In the genomic region with DNA sequence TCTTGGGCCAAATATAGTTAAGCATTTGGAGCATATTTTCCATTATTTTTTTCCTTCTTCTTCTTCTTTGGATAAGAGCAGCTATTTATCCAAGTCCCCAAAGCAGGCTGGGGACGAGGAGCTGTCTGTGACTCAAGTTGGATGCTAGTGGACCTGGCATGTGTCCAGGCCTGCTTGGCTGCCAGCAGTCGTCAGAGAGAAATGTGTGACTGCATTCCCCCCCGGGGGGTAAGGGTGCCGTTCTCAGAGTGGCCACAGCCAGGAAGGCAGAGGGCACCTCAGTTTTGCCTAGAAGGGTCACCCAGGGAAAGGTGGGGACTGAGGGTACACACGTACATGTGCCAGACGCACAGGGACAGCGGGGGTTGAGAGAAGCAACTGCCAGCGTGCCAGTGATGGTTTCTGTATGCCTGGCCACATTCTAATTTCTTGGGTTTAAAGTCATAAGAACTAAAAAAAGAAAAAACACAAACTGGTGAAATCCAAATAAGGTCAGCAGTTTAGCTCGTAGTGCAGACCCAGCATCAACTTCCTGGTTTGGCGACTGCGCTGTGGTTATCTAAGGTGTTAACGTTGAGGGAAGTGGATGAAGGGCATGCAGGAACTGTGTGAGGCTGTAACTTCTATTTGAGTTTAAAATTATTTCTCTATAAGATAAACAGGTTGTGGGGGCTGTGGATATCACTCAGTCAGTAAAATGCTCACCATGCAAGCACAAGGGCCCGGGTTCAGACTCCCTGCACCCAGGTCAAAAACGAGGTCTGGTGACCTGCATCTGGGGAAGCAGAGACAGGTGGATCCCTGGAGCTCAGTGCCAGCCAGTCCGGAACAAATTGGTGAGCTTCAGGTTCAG, we compare ENCODE assay signal across 9 mouse cellular contexts. TPM values are rescaled to one million over a fixed set of nuclear protein-coding genes. Genes with fewer than 3 reads are reported as not detected.
A peak's percentile ranks its signal among the peaks of the same experiment; 100 is the strongest.
DNase-seq lines count a peak whose midpoint lies in the region; ATAC-seq and TF ChIP-seq lines count a peak whose summit lies in the region.
"Had no signal": no experiment of that assay in that cellular context is flagged by ENCODE, and none has a peak within 500 bp of the region (broad histone marks: within the 10 kb centered on the region; RNA-seq: fewer than 3 reads in every experiment).

No protein-coding gene starts in this region.

- no peak for TF ChIP-seq POLR2A in lung, adult 2 months (IDR thresholded peaks at IDR 0.05; ENCODE audit: borderline replicate concordance, extremely low read depth, low read depth, low read length)

- 65% methylated on average over 15 of the region's 15 CpGs for WGBS in heart, embryonic 10.5 days
- 67% methylated on average over 15 of the region's 15 CpGs for whole genome bisulfite sequencing in kidney, postnatal 0 days
- WGBS in lung, adult 2 months, result 33% methylated on average over 15 of the region's 15 CpGs

- intact Hi-C loops in gastrocnemius, adult 2 months (cut with DNase I), result no loop called here

- no peaks in the 10 kb centered on the region for H3K27me3 ChIP-seq in heart, embryonic 10.5 days (ENCODE audit: insufficient read depth, poor library complexity, severe bottlenecking)
- H3K27me3 ChIP-seq in kidney, postnatal 0 days (ENCODE audit: insufficient read depth, low read length), result no peaks in the 10 kb centered on the region
- H3K27me3 ChIP-seq: CH12.LX had no signal

- no peak overlapping the region for H3K27ac ChIP-seq in heart, embryonic 10.5 days
- H3K27ac ChIP-seq in gastrocnemius, adult 2 months, result peak overlapping the region; percentile 79
- H3K27ac ChIP-seq in kidney, postnatal 0 days, result no peak overlapping the region

- no peaks in the 10 kb centered on the region for H3K9me3 ChIP-seq in heart, embryonic 10.5 days
- H3K9me3 ChIP-seq in kidney, postnatal 0 days (replicated peaks; ENCODE audit: low read length), result no peaks in the 10 kb centered on the region

- no peak for ATAC-seq in kidney, postnatal 0 days (replicated peaks; ENCODE audit: low FRiP score, low read depth)
- ATAC-seq in activated CD4-positive, CD25-positive, alpha-beta regulatory T cell, adult 4 months, result no peak

- H3K4me2 ChIP-seq in kidney, postnatal 0 days (ENCODE audit: low read length), result no peak overlapping the region

- H3K4me1 ChIP-seq in heart, embryonic 10.5 days, result 0 out of 2 replicates have a peak, but pooled peaks cover 4% of the 10 kb centered on the region
- no peaks in the 10 kb centered on the region for H3K4me1 ChIP-seq in kidney, postnatal 0 days (replicated peaks; ENCODE audit: insufficient read depth, low read length)
- H3K4me1 ChIP-seq in lung, adult 2 months (ENCODE audit: control insufficient read depth, insufficient read depth, low read length), result peaks cover 12% of the 10 kb centered on the region

- H3K9ac ChIP-seq in kidney, postnatal 0 days (ENCODE audit: low read depth, low read length), result 0 out of 2 replicates have a peak overlapping the region, but pooled peaks have one; percentile 31

- peak; percentile 99 for DNase-seq in heart, adult 11 months
- DNase-seq in heart, embryonic 10.5 days (ENCODE audit: low spot score), result no peak
- DNase-seq in adrenal gland, postnatal 36 days, result peak; percentile 92
- DNase-seq in gastrocnemius, adult 2 months, result peak; percentile 90
- DNase-seq in kidney, postnatal 0 days (ENCODE audit: low spot score), result no peak
- peak; percentile 76 for DNase-seq in lung, adult 2 months
- DNase-seq in testis, postnatal 10 days (ENCODE audit: low spot score), result peak; percentile 82

- TF ChIP-seq CTCF in gastrocnemius, adult 2 months (IDR thresholded peaks at IDR 0.05), result no peak
- TF ChIP-seq CTCF in kidney, postnatal 0 days (IDR thresholded peaks at IDR 0.05; ENCODE audit: low read depth), result no peak
- TF ChIP-seq CTCF in lung, adult 2 months (IDR thresholded peaks at IDR 0.05; ENCODE audit: insufficient read depth, low read length), result no peak

- H3K4me3 ChIP-seq in heart, embryonic 10.5 days, result no peak overlapping the region
- H3K4me3 ChIP-seq in gastrocnemius, adult 2 months, result peak overlapping the region; percentile 42
- no peak overlapping the region for H3K4me3 ChIP-seq in kidney, postnatal 0 days (replicated peaks; ENCODE audit: low read depth, low read length)
- H3K4me3 ChIP-seq in lung, adult 2 months (replicated peaks; ENCODE audit: extremely low read depth, low read depth, low read length), result no peak overlapping the region

- no peaks in the 10 kb centered on the region for H3K36me3 ChIP-seq in heart, embryonic 10.5 days
- no peaks in the 10 kb centered on the region for H3K36me3 ChIP-seq in kidney, postnatal 0 days (ENCODE audit: insufficient read depth, low read length)

RNA-seq across cellular contexts. Expression of a gene that starts 6.3 kb away (rescaled TPM):
- polyA plus RNA-seq in heart, embryonic 10.5 days (2016; fragmentation: Nextera tagmentation; extraction: Ambion mirVana), result 1.9 and 3.9 TPM in 2 replicates
- 10 to 100 TPM; 11.9 to 12.7 TPM for total RNA-seq in adrenal gland, postnatal 36 days (2021)
- total RNA-seq in gastrocnemius, adult 2 months (2021), result 1 to 10 TPM; 3.1 to 3.3 TPM
- polyA plus RNA-seq in kidney, postnatal 0 days (2015; fragmentation: Nextera tagmentation; extraction: Ambion mirVana), result 10.4 and 10.7 TPM in 2 replicates
- 74.0 and 81.4 TPM in 2 replicates for polyA plus RNA-seq in lung, adult 2 months (2012; rRNA removed)
- under 1 TPM in 1 of 2 experiments, not detected in 1; 0.19 TPM for polyA plus RNA-seq in activated CD4-positive, CD25-positive, alpha-beta regulatory T cell, adult 4 months (2017; shearing (Covaris generic))

RNA-seq across cellular contexts. Expression of a gene that starts 13.1 kb away (rescaled TPM):
- 1.4 and 2.1 TPM in 2 replicates for polyA plus RNA-seq in heart, embryonic 10.5 days (2016; fragmentation: Nextera tagmentation; extraction: Ambion mirVana)
- total RNA-seq in adrenal gland, postnatal 36 days (2021), result under 1 TPM; 0.10 to 0.26 TPM
- total RNA-seq in gastrocnemius, adult 2 months (2021), result 10 to 100 TPM in 1 of 2 experiments, 1 to 10 TPM in 1; 7.8 to 19.5 TPM
- polyA plus RNA-seq in kidney, postnatal 0 days (2015; fragmentation: Nextera tagmentation; extraction: Ambion mirVana), result 1.2 and 1.5 TPM in 2 replicates
- 1.3 and 2.0 TPM in 2 replicates for polyA plus RNA-seq in lung, adult 2 months (2012; rRNA removed)
- not detected for polyA plus RNA-seq in activated CD4-positive, CD25-positive, alpha-beta regulatory T cell, adult 4 months (2017; shearing (Covaris generic))
- total RNA-seq: CH12.LX had no signal

RNA-seq across cellular contexts. Expression of a gene that starts 18.2 kb away (rescaled TPM):
- polyA plus RNA-seq in heart, embryonic 10.5 days (2016; fragmentation: Nextera tagmentation; extraction: Ambion mirVana), result not detected in 2 replicates
- total RNA-seq in adrenal gland, postnatal 36 days (2021), result not detected
- not detected for total RNA-seq in gastrocnemius, adult 2 months (2021)
- 33.4 and 36.0 TPM in 2 replicates for polyA plus RNA-seq in kidney, postnatal 0 days (2015; fragmentation: Nextera tagmentation; extraction: Ambion mirVana)
- not detected in 2 replicates for polyA plus RNA-seq in lung, adult 2 months (2012; rRNA removed)
- polyA plus RNA-seq in activated CD4-positive, CD25-positive, alpha-beta regulatory T cell, adult 4 months (2017; shearing (Covaris generic)), result not detected
- total RNA-seq: CH12.LX had no signal

RNA-seq across cellular contexts. Expression of a gene that starts 31.0 kb away (rescaled TPM):
- polyA plus RNA-seq in heart, embryonic 10.5 days (2016; fragmentation: Nextera tagmentation; extraction: Ambion mirVana), result 14.7 and 17.3 TPM in 2 replicates
- 10 to 100 TPM; 13.4 to 14.2 TPM for total RNA-seq in adrenal gland, postnatal 36 days (2021)
- 1 to 10 TPM; 4.3 to 5.7 TPM for total RNA-seq in gastrocnemius, adult 2 months (2021)
- 19.2 and 20.6 TPM in 2 replicates for polyA plus RNA-seq in kidney, postnatal 0 days (2015; fragmentation: Nextera tagmentation; extraction: Ambion mirVana)
- 5.0 and 7.5 TPM in 2 replicates for polyA plus RNA-seq in lung, adult 2 months (2012; rRNA removed)
- 10 to 100 TPM; 23.1 to 29.6 TPM for polyA plus RNA-seq in activated CD4-positive, CD25-positive, alpha-beta regulatory T cell, adult 4 months (2017; shearing (Covaris generic))

RNA-seq across cellular contexts. Expression of a gene that starts 43.7 kb away (rescaled TPM):
- 0.27 and 0.38 TPM in 2 replicates for polyA plus RNA-seq in heart, embryonic 10.5 days (2016; fragmentation: Nextera tagmentation; extraction: Ambion mirVana)
- 1 to 10 TPM in 1 of 2 experiments, under 1 TPM in 1; 0.60 to 1.0 TPM for total RNA-seq in adrenal gland, postnatal 36 days (2021)
- 1 to 10 TPM in 1 of 2 experiments, under 1 TPM in 1; 0.43 to 1.1 TPM for total RNA-seq in gastrocnemius, adult 2 months (2021)
- 0.08 and 0.10 TPM in 2 replicates for polyA plus RNA-seq in kidney, postnatal 0 days (2015; fragmentation: Nextera tagmentation; extraction: Ambion mirVana)
- polyA plus RNA-seq in lung, adult 2 months (2012; rRNA removed), result 0.37 and 0.58 TPM in 2 replicates
- not detected for polyA plus RNA-seq in activated CD4-positive, CD25-positive, alpha-beta regulatory T cell, adult 4 months (2017; shearing (Covaris generic))

Comparison
In these comparisons a context has a peak if more than half of its experiments do, and no peak if none do; other contexts are left out.
1. DNase-seq: peak in heart, adult 11 months (single experiment), adrenal gland, postnatal 36 days (2 of 2), gastrocnemius, adult 2 months (single experiment), lung, adult 2 months (single experiment) and testis, postnatal 10 days (single experiment); none in heart, embryonic 10.5 days (single experiment) and kidney, postnatal 0 days (single experiment).
2. RNA of a gene that starts 18.2 kb away (polyA plus RNA-seq): 33.4 to 36.0 TPM in kidney, postnatal 0 days; not detected in heart, embryonic 10.5 days, not detected in lung, adult 2 months and not detected in activated CD4-positive, CD25-positive, alpha-beta regulatory T cell, adult 4 months; every median in the first group is over 10 times any median in the second.